Mouse (Mus musculus): ENCODE measurements around the gene Wee2.

Gene Wee2

GRCm38 (mm10) chr6:40435151-40436046 is 3.5 kb upstream of the Wee2 start:
- no peak for DNase-seq (ENCODE audit: low spot score)

- peak; percentile 57 for DNase-seq (ENCODE audit: low spot score)
Measured at GRCm38 (mm10) chr6:40436047-40436483, 2.8 kb upstream of the Wee2 start, which contains the start of gene E330009J07Rik. E330009J07Rik (minus strand) TSS chr6:40436135.

- DNase-seq (ENCODE audit: low spot score) = no peak
Measured at GRCm38 (mm10) chr6:40439731-40440130, 843 bp downstream of the Wee2 start.

- no peak for DNase-seq (ENCODE audit: low spot score)
Measured at GRCm38 (mm10) chr6:40441276-40441675, 2.4 kb downstream of the Wee2 start.

GRCm38 (mm10) chr6:40441755-40442154 is 2.9 kb downstream of the Wee2 start:
- DNase-seq (ENCODE audit: low spot score) = no peak

- DNase-seq (ENCODE audit: low spot score) = no peak
Measured at GRCm38 (mm10) chr6:40443281-40443928, 4.5 kb downstream of the Wee2 start.

GRCm38 (mm10) chr6:40448626-40449025 is 9.7 kb downstream of the Wee2 start:
- DNase-seq (ENCODE audit: low spot score) = no peak

- no peak for DNase-seq (ENCODE audit: low spot score)
Measured at GRCm38 (mm10) chr6:40454436-40455041, 15.7 kb downstream of the Wee2 start.

- no peak for DNase-seq (ENCODE audit: low spot score)
Measured at GRCm38 (mm10) chr6:40465710-40466109, 26.8 kb downstream of the Wee2 start.

- peak; percentile 84 for DNase-seq (ENCODE audit: low spot score)
Measured at GRCm38 (mm10) chr6:40470916-40471719, 32.2 kb downstream of the Wee2 start, which contains the start of gene Ssbp1. Ssbp1 (plus strand) TSS chr6:40471352.

GRCm38 (mm10) chr6:40471720-40472010 is 32.8 kb downstream of the Wee2 start:
- no peak for DNase-seq (ENCODE audit: low spot score)

GRCm38 (mm10) chr6:40476132-40476531 is 37.2 kb downstream of the Wee2 start:
- no peak for DNase-seq (ENCODE audit: low spot score)

- no peak for DNase-seq (ENCODE audit: low spot score)
Measured at GRCm38 (mm10) chr6:40479705-40480104, 40.8 kb downstream of the Wee2 start.

- DNase-seq (ENCODE audit: low spot score) = no peak
Measured at GRCm38 (mm10) chr6:40482318-40482717, 43.4 kb downstream of the Wee2 start.

GRCm38 (mm10) chr6:40490933-40491332 is 52.0 kb downstream of the Wee2 start, which contains the start of gene Tas2r137:
Tas2r137 (plus strand) TSS chr6:40491233.
- no peak for DNase-seq (ENCODE audit: low spot score)

GRCm38 (mm10) chr6:40493229-40493628 is 54.3 kb downstream of the Wee2 start, which contains the start of gene Tas2r108:
Tas2r108 (plus strand) TSS chr6:40493529.
- no peak for DNase-seq (ENCODE audit: low spot score)

All from spleen, adult 12 weeks (tissue).